Mouse (Mus musculus) limb, embryonic 14.5 days (tissue): ENCODE measurements around the gene Kcnh7. TPM values are rescaled to one million over a fixed set of nuclear protein-coding genes. Genes with fewer than 3 reads are reported as not detected.

Experiments used
- ATAC-seq: fragments of 200-750 bp; cut with Nextera tagmentation; 2 replicates; pipeline ENCODE4 v1.8.0; 2017; ENCODE audit warnings: low read depth, moderate number of reproducible peaks, moderate TSS enrichment; ENCODE audit not compliant: low FRiP score
- DNase-seq: peaks from one replicate; pipeline ENCODE4 v3.0.0-alpha.2; 2015; ENCODE audit warnings: low spot score
- H3K27ac ChIP-seq: fragments of 300-500 bp; sonication (generic); replicated peaks from 2 replicates; pipeline ENCODE4 v1.5.1; 2014; ENCODE audit warnings: low read depth, mild to moderate bottlenecking, low read length, moderate library complexity, mixed read lengths
- H3K27me3 ChIP-seq: fragments of 300-500 bp; sonication (generic); 2 replicates; pipeline ENCODE4 v1.6.1; 2014; ENCODE audit warnings: low read length, mixed read lengths; ENCODE audit not compliant: control insufficient read depth, insufficient read depth
- H3K36me3 ChIP-seq: fragments of 300-500 bp; sonication (generic); 2 replicates; pipeline ENCODE4 v1.6.1; 2014; ENCODE audit warnings: mild to moderate bottlenecking, low read length, moderate library complexity, mixed read lengths; ENCODE audit not compliant: control insufficient read depth, insufficient read depth
- H3K4me1 ChIP-seq: fragments of 300-500 bp; sonication (generic); 2 replicates; pipeline ENCODE4 v1.6.1; 2014; ENCODE audit warnings: antibody characterized with exemption, low read length, mixed read lengths; ENCODE audit not compliant: control insufficient read depth, insufficient read depth
- H3K4me2 ChIP-seq: fragments of 300-500 bp; sonication (generic); replicated peaks from 2 replicates; pipeline ENCODE4 v1.6.1; 2014; ENCODE audit warnings: low read depth, mild to moderate bottlenecking, low read length, moderate library complexity; ENCODE audit not compliant: severe bottlenecking
- H3K4me3 ChIP-seq: fragments of 300-500 bp; sonication (generic); replicated peaks from 2 replicates; pipeline ENCODE4 v1.5.1; 2014; ENCODE audit warnings: low read length
- H3K9ac ChIP-seq: fragments of 300-500 bp; sonication (generic); 2 replicates; pipeline ENCODE4 v1.6.1; 2014; ENCODE audit warnings: mild to moderate bottlenecking, low read depth, low read length, moderate library complexity; ENCODE audit not compliant: severe bottlenecking
- H3K9me3 ChIP-seq: fragments of 300-500 bp; sonication (generic); 2 replicates; pipeline ENCODE4 v1.6.1; 2016; ENCODE audit warnings: low read length; ENCODE audit not compliant: control insufficient read depth
- POLR2A ChIP-seq: fragments of 200-500 bp; IDR thresholded peaks from 2 replicates; pipeline ENCODE4 v1.8.0; 2012; ENCODE audit warnings: inconsistent platforms, mild to moderate bottlenecking, moderate library complexity, borderline replicate concordance; ENCODE audit not compliant: insufficient read depth, insufficient read length; ENCODE audit errors: extremely low read depth
- WGBS: fragments of 180-500 bp; shearing (Covaris S2); extraction: QIAGEN DNeasy Blood & Tissue Kit; methylation state at CpG from one replicate; pipeline ENCODE4 v1.1.7; 2014; 5-methylcytosine and 5-hydroxymethylcytosine counted together
- polyA plus RNA-seq, 2 experiments: library from polyadenylated mRNA; depleted of rRNA in 1 of 2; stranded (reverse) in 1 of 2; unstranded in 1 of 2; fragments of >200 nt; fragmentation: Nextera tagmentation in 1 of 2; extraction: Ambion mirVana in 1 of 2; gene quantifications; 2 replicates each; pipeline versions ENCODE4 v1.2.1 to v1.2.3; 2012 to 2014

Gene Kcnh7
- polyA plus RNA-seq, 2 experiments: 0.65 to 1.3 TPM

- no peak overlapping the region for H3K9ac ChIP-seq
- H3K4me2 ChIP-seq: no peak overlapping the region
- H3K9me3 ChIP-seq: no peaks in the 10 kb centered on the region
- no peak overlapping the region for H3K27ac ChIP-seq
- TF ChIP-seq POLR2A: no peak
- no peaks in the 10 kb centered on the region for H3K36me3 ChIP-seq
- no peaks in the 10 kb centered on the region for H3K27me3 ChIP-seq
- H3K4me1 ChIP-seq: no peaks in the 10 kb centered on the region
- WGBS: 73% methylated on average over 3 of the region's 3 CpGs
- DNase-seq: no peak
- no peak overlapping the region for H3K4me3 ChIP-seq
- ATAC-seq: no peak
Measured at GRCm38 (mm10) chr2:62928494-62928893, 255.6 kb downstream of the Kcnh7 start.

- DNase-seq (no peak), ATAC-seq (no peak)
- WGBS: 11% methylated on average over 3 of the region's 3 CpGs
- Histone ChIP-seq H3K27me3 (no peaks in the 10 kb centered on the region), H3K9ac (no peak overlapping the region), H3K36me3 (no peaks in the 10 kb centered on the region), H3K27ac (no peak overlapping the region), H3K4me2 (no peak overlapping the region), H3K4me3 (no peak overlapping the region), H3K4me1 (no peaks in the 10 kb centered on the region), H3K9me3 (no peaks in the 10 kb centered on the region)
- no peak for TF ChIP-seq POLR2A
Measured at GRCm38 (mm10) chr2:62928065-62928464, 256.0 kb downstream of the Kcnh7 start.

- no peak for TF ChIP-seq POLR2A
- 69% methylated on average over 4 of the region's 4 CpGs for WGBS
- Histone ChIP-seq H3K36me3 (no peaks in the 10 kb centered on the region), H3K4me1 (no peaks in the 10 kb centered on the region), H3K4me3 (no peak overlapping the region), H3K27ac (no peak overlapping the region), H3K9me3 (no peaks in the 10 kb centered on the region), H3K27me3 (no peaks in the 10 kb centered on the region), H3K9ac (no peak overlapping the region), H3K4me2 (no peak overlapping the region)
- ATAC-seq (no peak), DNase-seq (no peak)
Measured at GRCm38 (mm10) chr2:62923803-62924202, 260.3 kb downstream of the Kcnh7 start.

- no peaks in the 10 kb centered on the region for H3K36me3 ChIP-seq
- no peaks in the 10 kb centered on the region for H3K9me3 ChIP-seq
- H3K27me3 ChIP-seq: no peaks in the 10 kb centered on the region
- no peaks in the 10 kb centered on the region for H3K4me1 ChIP-seq
- TF ChIP-seq POLR2A: no peak
- no peak overlapping the region for H3K4me3 ChIP-seq
- H3K4me2 ChIP-seq: no peak overlapping the region
- DNase-seq (no peak), ATAC-seq (no peak)
- no peak overlapping the region for H3K9ac ChIP-seq
- no peak overlapping the region for H3K27ac ChIP-seq
- 82% methylated on average over 3 of the region's 3 CpGs for WGBS
Measured at GRCm38 (mm10) chr2:62907688-62908087, 276.4 kb downstream of the Kcnh7 start.

- 53% methylated on average over 1 of the region's 1 CpGs for WGBS
- Histone ChIP-seq H3K27ac (no peak overlapping the region), H3K36me3 (no peaks in the 10 kb centered on the region), H3K9ac (no peak overlapping the region), H3K4me1 (no peaks in the 10 kb centered on the region), H3K9me3 (no peaks in the 10 kb centered on the region), H3K4me3 (no peak overlapping the region), H3K27me3 (no peaks in the 10 kb centered on the region), H3K4me2 (no peak overlapping the region)
- ATAC-seq: no peak
- DNase-seq: no peak
- TF ChIP-seq POLR2A: no peak
Measured at GRCm38 (mm10) chr2:62902363-62903353, 281.4 kb downstream of the Kcnh7 start.
